Comparison of ENCODE assay signal across 26 mouse cellular contexts in genomic region chr11:98972801-98973360, GRCm38 (mm10). TPM values are rescaled to one million over a fixed set of nuclear protein-coding genes. Genes with fewer than 3 reads are reported as not detected.
DNase-seq lines count a peak whose midpoint lies in the region; ATAC-seq lines count a peak whose summit lies in the region.
"Had no signal": no experiment of that assay in that cellular context is flagged by ENCODE, and none has a peak within 500 bp of the region (broad histone marks: within the 10 kb centered on the region; RNA-seq: fewer than 3 reads in every experiment).

No protein-coding gene starts in this region.

- intact Hi-C loops in left cerebral cortex, postnatal 14 days (cut with DNase I): no loop called here

- 85% methylated on average over 9 of the region's 9 CpGs for WGBS in limb, embryonic 15.5 days
- 94% methylated on average over 9 of the region's 9 CpGs for WGBS in limb, embryonic 10.5 days
- 85% methylated on average over 9 of the region's 9 CpGs for whole genome bisulfite sequencing in hindbrain, embryonic 13.5 days

- H3K27me3 ChIP-seq in limb, embryonic 15.5 days: no peaks in the 10 kb centered on the region
- no peaks in the 10 kb centered on the region for H3K27me3 ChIP-seq in limb, embryonic 10.5 days (ENCODE audit: low read depth, poor library complexity, severe bottlenecking)
- no peaks in the 10 kb centered on the region for H3K27me3 ChIP-seq in hindbrain, embryonic 13.5 days
- H3K27me3 ChIP-seq: embryonic facial prominence, embryonic 13.5 days; heart, embryonic 12.5 days; intestine, embryonic 15.5 days had no signal

- no peak overlapping the region for H3K4me3 ChIP-seq in limb, embryonic 15.5 days
- H3K4me3 ChIP-seq in limb, embryonic 10.5 days: no peak overlapping the region
- H3K4me3 ChIP-seq in hindbrain, embryonic 13.5 days: no peak overlapping the region
- H3K4me3 ChIP-seq: embryonic facial prominence, embryonic 13.5 days; erythroblast, embryonic 14.5 days; gastrocnemius, adult 2 months; heart, adult 2 months; heart, embryonic 12.5 days; intestine, embryonic 15.5 days; midbrain, embryonic 12.5 days had no signal

- H3K27ac ChIP-seq in limb, embryonic 15.5 days: no peak overlapping the region
- H3K27ac ChIP-seq in limb, embryonic 10.5 days: no peak overlapping the region
- H3K27ac ChIP-seq in hindbrain, embryonic 13.5 days: no peak overlapping the region
- H3K27ac ChIP-seq: embryonic facial prominence, embryonic 13.5 days; gastrocnemius, adult 2 months; heart, adult 2 months; intestine, embryonic 15.5 days; midbrain, embryonic 12.5 days had no signal

- no peak overlapping the region for H3K9ac ChIP-seq in limb, embryonic 15.5 days
- H3K9ac ChIP-seq in hindbrain, embryonic 13.5 days: no peak overlapping the region
- H3K9ac ChIP-seq: embryonic facial prominence, embryonic 13.5 days; heart, embryonic 12.5 days; intestine, embryonic 15.5 days; liver, postnatal 0 days; midbrain, embryonic 12.5 days had no signal

- peaks cover 64% of the 10 kb centered on the region for H3K36me3 ChIP-seq in limb, embryonic 15.5 days
- peaks cover 72% of the 10 kb centered on the region for H3K36me3 ChIP-seq in limb, embryonic 10.5 days
- H3K36me3 ChIP-seq in hindbrain, embryonic 13.5 days: peaks cover 38% of the 10 kb centered on the region

- peaks cover 48% of the 10 kb centered on the region for H3K4me1 ChIP-seq in limb, embryonic 15.5 days
- peaks cover 47% of the 10 kb centered on the region for H3K4me1 ChIP-seq in limb, embryonic 10.5 days
- H3K4me1 ChIP-seq in hindbrain, embryonic 13.5 days (replicated peaks): peaks cover 49% of the 10 kb centered on the region

- H3K4me2 ChIP-seq in limb, embryonic 15.5 days: no peak overlapping the region
- H3K4me2 ChIP-seq in hindbrain, embryonic 13.5 days: no peak overlapping the region
- H3K4me2 ChIP-seq: embryonic facial prominence, embryonic 13.5 days; heart, embryonic 12.5 days; intestine, embryonic 15.5 days; liver, embryonic 11.5 days; midbrain, embryonic 12.5 days had no signal

- ATAC-seq in cerebellum, adult (ENCODE audit: insufficient number of reproducible peaks, low FRiP score, low TSS enrichment): no peak
- 0 out of 2 replicates have a peak, but pooled peaks have one; percentile 17 for ATAC-seq in limb, embryonic 15.5 days (ENCODE audit: insufficient number of reproducible peaks, low FRiP score, low TSS enrichment, low read depth)
- no peak for ATAC-seq in hindbrain, embryonic 13.5 days (ENCODE audit: low FRiP score)
- ATAC-seq: forebrain, embryonic 16.5 days; hindbrain, embryonic 16.5 days had no signal

- peak; percentile 36 for DNase-seq in cerebellum, adult 11-12 months
- DNase-seq in limb, embryonic 10.5 days (ENCODE audit: low spot score): no peak
- peak; percentile 14 for DNase-seq in thymus, postnatal 4 days
- no peak for DNase-seq in thymus, postnatal 0 days (ENCODE audit: low spot score)
- no peak for DNase-seq in left cerebral cortex, postnatal 14 days (ENCODE audit: low spot score in 2 of 2)

- H3K9me3 ChIP-seq in limb, embryonic 15.5 days: no peaks in the 10 kb centered on the region
- no peaks in the 10 kb centered on the region for H3K9me3 ChIP-seq in limb, embryonic 10.5 days (replicated peaks)
- no peaks in the 10 kb centered on the region for H3K9me3 ChIP-seq in hindbrain, embryonic 13.5 days
- H3K9me3 ChIP-seq: embryonic facial prominence, embryonic 13.5 days; heart, embryonic 12.5 days; intestine, embryonic 15.5 days; midbrain, embryonic 12.5 days had no signal

RNA-seq across cellular contexts. Expression of gene Gjd3, which starts 9.9 kb away (rescaled TPM):
- 0.49 and 0.86 TPM in 2 replicates for polyA plus RNA-seq in limb, embryonic 15.5 days (2015; fragmentation: Nextera tagmentation; extraction: Ambion mirVana)
- 0.24 and 0.29 TPM in 2 replicates for polyA plus RNA-seq in limb, embryonic 10.5 days (2016; fragmentation: Nextera tagmentation; extraction: Ambion mirVana)
- polyA plus RNA-seq in thymus, postnatal 0 days (2015; fragmentation: Nextera tagmentation; extraction: Ambion mirVana): 0.27 and 0.51 TPM in 2 replicates
- 1.5 and 1.6 TPM in 2 replicates for polyA plus RNA-seq in hindbrain, embryonic 13.5 days (2015; fragmentation: Nextera tagmentation; extraction: Ambion mirVana)
- total RNA-seq in left cerebral cortex, postnatal 14 days (2021): 1 to 10 TPM; 2.8 to 3.1 TPM
- total RNA-seq: adrenal gland, adult 18-20 months; adrenal gland, postnatal 36 days; common myeloid progenitor, adult 5-6 weeks; gastrocnemius, adult 2 months; gastrocnemius, postnatal 36 days; hematopoietic stem cell, adult 5-6 weeks; megakaryocyte, adult 5-6 weeks had no signal
- polyA plus RNA-seq: erythroblast, embryonic 14.5 days; limb, embryonic 11.5 days; liver, postnatal 0 days had no signal

RNA-seq across cellular contexts. Expression of gene Rara, which starts 45.3 kb away (rescaled TPM):
- polyA plus RNA-seq in limb, embryonic 15.5 days (2015; fragmentation: Nextera tagmentation; extraction: Ambion mirVana): 43.9 and 51.7 TPM in 2 replicates
- 38.4 and 43.7 TPM in 2 replicates for polyA plus RNA-seq in limb, embryonic 10.5 days (2016; fragmentation: Nextera tagmentation; extraction: Ambion mirVana)
- polyA plus RNA-seq in thymus, postnatal 0 days (2015; fragmentation: Nextera tagmentation; extraction: Ambion mirVana): 40.4 and 41.0 TPM in 2 replicates
- 17.1 and 20.3 TPM in 2 replicates for polyA plus RNA-seq in hindbrain, embryonic 13.5 days (2015; fragmentation: Nextera tagmentation; extraction: Ambion mirVana)
- 10 to 100 TPM; 14.6 to 15.1 TPM for total RNA-seq in left cerebral cortex, postnatal 14 days (2021)

RNA-seq across cellular contexts. Expression of gene Top2a, which starts 51.1 kb away (rescaled TPM):
- 162 and 178 TPM in 2 replicates for polyA plus RNA-seq in limb, embryonic 15.5 days (2015; fragmentation: Nextera tagmentation; extraction: Ambion mirVana)
- 291 and 354 TPM in 2 replicates for polyA plus RNA-seq in limb, embryonic 10.5 days (2016; fragmentation: Nextera tagmentation; extraction: Ambion mirVana)
- 298 and 329 TPM in 2 replicates for polyA plus RNA-seq in thymus, postnatal 0 days (2015; fragmentation: Nextera tagmentation; extraction: Ambion mirVana)
- polyA plus RNA-seq in hindbrain, embryonic 13.5 days (2015; fragmentation: Nextera tagmentation; extraction: Ambion mirVana): 55.7 and 62.2 TPM in 2 replicates
- 1 to 10 TPM; 4.1 to 4.9 TPM for total RNA-seq in left cerebral cortex, postnatal 14 days (2021)

Comparison
In these comparisons a context has a peak if more than half of its experiments do, and no peak if none do; other contexts are left out.
1. DNase-seq: peak in cerebellum, adult 11-12 months (single experiment) and thymus, postnatal 4 days (single experiment); none in limb, embryonic 10.5 days (single experiment), thymus, postnatal 0 days (single experiment) and left cerebral cortex, postnatal 14 days (0 of 2).